Mouse (Mus musculus) T-helper 17 cell (primary cell): Measurements from ENCODE around the gene Bmpr2.

Source experiments
- in situ Hi-C, 2 experiments: fragments of 300-600 bp; cut with MboI, MseI; formaldehyde crosslinking; loops; 1 replicate in 1 of 2; 2 replicates in 1 of 2; pipeline ENCODE4 v1.15.1; 2025; ENCODE audit warnings: high pct_unique_total_duplicates in 2 of 2

Gene Bmpr2

DNA sequence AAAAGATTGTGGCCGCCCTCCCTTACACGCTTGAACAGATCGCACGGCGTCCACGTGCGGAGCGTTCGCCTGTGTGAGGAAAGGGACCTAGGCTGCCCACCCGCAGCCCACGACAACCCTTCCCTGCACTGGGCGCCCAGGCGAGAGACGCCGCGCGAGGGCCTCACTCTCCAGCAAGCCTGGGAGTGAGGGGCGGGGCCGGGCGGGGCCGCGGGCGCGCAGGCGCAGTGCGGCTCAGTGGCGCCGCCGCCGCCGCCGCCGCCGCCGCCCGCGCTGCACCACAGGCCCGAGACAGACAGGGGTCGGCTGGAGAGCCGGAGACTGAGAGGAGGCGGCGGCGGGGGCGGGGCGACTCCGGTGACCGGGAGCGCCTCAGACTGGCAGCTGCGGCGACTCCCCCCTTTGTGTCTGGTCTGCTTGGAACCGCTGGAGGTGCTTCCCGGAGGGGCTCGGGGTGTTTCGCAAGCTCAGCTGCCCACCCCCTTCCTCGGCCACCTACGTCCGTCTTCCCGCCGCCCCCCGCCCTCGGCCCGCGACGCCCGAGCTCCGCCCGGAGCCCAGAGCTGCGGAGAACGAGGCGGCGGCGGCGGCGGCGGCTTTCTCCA, at the start of gene Bmpr2:
Bmpr2 (plus strand) TSS at position 237 of the 605 bp plus-strand sequence.
- in situ Hi-C loops: no loop called here

DNA sequence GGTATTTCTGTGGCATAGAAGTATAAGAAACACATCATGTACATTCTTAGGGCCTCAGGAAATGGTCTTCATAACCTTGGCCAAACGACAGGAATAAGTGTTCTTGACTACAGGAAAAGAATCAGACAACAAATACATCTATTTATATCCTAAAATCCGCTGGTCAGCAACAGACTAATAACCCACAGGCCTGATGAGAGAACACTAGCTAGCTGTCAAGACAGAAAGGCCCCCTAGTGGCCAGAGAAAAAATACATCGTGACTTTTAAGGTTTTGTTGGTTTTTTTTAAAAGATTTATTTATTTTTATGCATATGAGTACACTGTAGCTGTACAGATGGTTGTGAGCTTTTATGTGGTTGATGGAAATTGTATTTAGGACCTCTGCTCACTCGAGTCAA, 43.3 kb upstream of the Bmpr2 start:
- in situ Hi-C loops: loop anchor here in 1 of 2 experiments (25.0 kb wide), 1 partner anchor 1258 kb away; no protein-coding TSS in a partner anchor

DNA sequence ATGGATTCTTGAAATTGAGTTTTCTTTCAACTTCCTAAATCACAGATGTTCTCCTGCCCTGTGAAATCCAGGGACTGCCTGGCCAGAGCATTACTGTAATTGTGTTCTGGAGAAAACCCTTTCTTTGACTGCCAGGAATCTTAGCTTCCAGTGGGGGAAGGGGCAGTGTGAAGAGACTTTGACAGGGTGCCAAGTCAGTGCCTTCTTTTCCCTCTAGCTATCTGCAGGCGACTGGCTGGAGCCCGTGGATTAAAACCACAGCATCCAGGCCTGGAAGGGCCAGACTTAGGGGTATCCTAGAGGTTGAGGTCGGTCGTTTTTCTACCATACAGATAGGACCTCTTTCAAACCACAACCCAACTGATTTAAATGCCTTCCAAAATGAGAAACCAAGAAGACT, 37.5 kb upstream of the Bmpr2 start:
- in situ Hi-C loops: no loop called here

DNA sequence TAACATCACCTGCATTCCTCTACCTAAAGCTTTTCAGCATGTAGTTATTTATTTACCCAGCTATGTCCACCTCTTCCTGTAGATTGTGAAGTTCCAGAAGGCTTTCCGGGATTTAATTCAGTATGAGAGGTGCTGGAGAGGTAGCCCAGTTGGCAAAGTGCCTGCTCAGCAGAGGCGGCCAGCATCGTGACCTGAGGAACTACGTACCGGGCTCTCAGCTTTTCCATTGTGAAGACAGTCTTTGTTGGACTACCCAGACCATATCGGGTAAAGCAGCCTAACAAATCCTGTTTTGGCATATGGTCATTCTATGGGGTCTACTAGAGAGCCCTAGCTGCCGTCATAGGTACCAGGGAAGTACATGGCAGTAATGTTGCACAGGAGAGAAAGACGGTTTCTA, 33.1 kb upstream of the Bmpr2 start:
- in situ Hi-C loops: no loop called here

DNA sequence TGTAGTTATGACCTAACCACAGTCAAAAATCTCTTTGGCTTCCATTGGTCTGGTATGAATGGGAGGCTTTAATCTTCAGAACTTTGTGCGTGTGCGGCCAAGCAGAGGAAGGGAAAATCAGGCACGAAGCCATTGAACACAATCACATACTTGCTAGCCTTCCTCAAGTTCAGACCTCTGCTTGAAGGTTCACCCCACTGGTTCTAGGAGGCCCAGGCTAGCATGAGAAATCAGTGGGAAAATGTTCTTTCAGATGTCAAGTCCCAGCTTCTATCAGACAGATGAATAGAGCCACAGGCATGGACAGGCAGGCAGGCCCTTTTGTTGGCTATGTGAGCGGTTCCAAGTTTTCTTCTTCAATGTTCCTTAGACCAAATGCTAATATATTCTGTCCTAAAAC, 32.5 kb upstream of the Bmpr2 start:
- in situ Hi-C loops: no loop called here

DNA sequence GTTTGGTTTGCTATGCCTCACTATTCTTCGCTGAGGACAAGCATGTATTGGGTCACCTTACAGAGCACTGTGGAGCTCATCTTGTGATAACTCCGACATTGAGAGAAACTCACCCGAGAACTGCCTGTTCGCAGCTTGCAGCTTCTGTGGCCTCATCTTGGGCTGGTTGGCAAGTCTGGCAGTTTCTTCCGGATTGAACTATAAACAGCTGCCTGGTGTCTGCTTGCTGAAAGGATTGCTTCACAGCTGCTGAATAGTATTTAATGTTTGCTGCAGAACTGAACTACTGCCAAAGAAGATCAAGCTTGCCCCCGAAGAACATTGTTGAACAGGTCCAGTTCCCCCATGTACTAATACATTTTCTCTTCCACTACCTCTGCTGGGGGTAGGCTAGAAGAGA, 29.1 kb upstream of the Bmpr2 start:
- in situ Hi-C loops: no loop called here

DNA sequence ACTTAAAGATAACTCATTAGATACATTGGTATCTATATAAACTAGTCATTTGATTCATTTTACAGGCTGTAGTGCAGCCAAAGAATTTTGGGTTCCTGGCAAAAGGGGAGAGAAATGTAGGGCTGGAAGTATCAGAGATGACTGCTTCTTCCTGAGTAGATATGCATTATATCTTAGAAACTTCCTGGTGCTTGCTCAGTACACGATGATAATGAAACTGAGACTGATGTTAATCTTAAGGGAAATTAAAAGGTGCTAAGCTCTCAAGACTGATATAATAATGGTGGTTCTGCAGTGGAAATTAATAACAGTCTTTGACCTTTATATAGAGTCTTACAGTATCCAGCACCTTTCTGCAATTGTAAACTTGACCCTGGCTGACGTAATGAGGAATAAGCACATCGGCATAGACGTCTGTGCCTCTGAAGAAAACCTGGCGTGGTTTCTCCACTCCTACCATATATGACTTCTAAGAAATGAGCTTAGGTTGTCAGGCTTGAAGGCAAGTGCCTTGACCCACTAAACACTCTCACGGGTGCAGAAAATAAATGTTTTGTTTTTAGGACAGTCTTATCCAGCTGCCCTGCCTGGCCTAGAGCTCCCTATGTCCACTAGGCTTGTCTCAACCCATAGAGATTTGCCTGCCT, 24.3 kb upstream of the Bmpr2 start:
- in situ Hi-C loops: no loop called here

DNA sequence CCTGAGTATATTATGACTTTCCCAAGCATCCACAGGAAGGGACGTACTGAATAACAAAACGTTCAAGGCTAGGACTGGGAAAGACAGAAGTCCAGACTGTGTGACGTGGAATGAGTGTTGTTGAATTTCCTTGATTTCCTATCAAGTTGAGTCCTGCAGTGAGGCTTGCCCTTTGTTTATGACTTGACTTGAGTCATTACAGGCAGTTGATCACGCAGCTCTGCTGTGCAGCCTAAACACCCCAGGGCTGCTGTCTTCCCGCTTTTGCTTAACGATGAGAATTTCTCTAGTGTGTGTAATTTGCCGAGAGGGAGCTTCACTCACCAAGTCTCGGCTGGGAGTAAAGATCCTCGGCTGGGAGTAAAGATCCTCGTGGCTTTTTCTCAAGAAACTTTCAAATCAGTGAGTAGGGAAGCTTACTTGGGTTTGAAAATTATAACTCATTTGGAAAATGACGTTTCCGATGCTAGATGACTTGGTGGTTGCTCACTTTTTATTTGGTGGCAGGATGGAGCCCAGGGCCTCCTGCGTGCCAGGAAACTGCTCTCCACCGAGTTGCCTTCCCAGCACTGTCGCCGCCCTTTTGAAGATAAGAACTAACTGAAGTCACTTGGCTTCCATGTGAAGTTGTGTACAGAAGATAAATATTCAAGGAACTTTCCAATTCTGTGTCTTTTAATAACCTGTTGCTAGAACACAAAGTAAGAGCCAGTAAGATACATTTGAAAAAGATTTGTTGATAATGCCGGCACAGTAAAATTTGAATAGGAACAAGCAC, 23.4 kb upstream of the Bmpr2 start:
- in situ Hi-C loops: loop anchor here in 1 of 2 experiments (10.0 kb wide), 1 partner anchor 115 kb away; no protein-coding TSS in a partner anchor

DNA sequence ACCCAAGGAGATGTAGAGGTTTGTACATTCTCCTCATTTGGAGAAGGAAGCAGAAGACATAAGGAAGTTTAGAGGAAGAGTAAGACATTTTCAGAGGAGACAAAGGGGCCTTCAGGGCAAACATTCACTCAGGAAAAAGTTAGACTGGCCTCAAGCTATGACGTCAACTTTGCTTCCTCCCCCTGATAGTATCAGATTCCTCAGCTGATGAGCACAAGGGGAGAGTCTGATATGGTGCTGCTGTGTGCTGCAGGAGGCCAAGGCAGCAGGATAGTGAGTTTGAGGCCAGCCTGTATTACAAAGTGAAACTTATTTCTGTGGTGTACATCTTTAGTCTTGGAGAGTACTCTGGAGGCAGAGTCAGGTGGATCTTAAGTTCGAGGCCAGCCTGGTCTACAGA, 14.2 kb upstream of the Bmpr2 start:
- in situ Hi-C loops: loop anchor here in 1 of 2 experiments (10.0 kb wide), 1 partner anchor 106 kb away; no protein-coding TSS in a partner anchor

DNA sequence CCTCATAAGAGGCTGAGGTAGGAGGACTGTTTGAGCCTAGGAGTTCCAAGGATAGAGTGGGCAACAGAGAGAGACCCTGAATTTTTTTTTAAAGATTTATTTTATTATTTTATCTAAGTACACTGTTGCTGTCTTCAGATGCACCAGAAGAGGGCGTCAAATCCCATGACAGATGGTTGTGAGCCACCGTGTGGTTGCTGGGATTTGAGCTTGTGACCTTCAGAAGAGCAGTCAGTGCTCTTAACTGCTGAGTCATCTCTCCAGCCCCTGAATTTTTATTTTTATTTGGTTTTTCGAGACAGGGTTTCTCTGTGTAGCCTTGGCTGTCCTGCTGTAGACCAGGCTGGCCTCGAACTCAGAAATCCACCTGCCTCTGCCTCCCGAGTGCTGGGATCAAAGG, 13.5 kb upstream of the Bmpr2 start:
- in situ Hi-C loops: loop anchor here in 1 of 2 experiments (10.0 kb wide), 1 partner anchor 105 kb away; no protein-coding TSS in a partner anchor

DNA sequence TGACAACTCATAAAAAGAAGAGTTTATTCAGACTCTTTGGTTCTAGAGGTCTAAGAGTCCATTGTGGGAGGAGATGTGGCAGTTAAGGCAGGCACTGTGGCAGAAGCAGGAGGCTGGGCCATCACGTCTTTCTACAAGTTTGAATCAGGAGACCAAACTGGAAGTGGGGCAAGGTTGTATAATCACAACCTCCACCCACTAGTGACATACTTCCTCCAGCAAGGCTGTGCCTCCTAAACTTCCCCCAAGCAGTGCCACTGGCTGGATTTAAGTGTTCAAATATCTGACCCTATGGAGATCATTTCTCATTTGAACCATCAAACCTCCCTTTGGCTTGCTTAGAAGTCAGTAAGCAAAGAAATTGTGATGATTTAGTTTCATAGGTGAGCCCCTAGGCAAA, 7.9 kb upstream of the Bmpr2 start:
- in situ Hi-C loops: no loop called here

DNA sequence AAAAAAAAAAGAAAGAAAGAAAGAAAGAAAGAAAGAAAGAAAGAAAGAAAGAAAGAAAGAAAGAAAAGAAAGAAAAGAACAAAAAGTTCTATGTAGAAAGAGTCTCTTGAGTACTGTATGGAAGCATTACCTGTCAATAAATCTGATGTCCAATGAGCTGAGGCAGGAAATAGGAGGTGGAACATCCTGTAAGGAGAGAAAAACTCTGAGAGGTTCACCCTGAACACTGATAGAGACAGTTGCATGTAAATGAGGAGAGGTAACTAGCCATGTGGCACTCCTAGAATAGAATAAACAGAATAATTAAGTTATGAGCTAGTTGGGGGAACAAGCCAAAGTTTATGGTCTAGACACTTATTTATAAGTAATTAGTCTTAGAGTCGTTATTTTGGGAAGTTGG, 4.9 kb upstream of the Bmpr2 start:
- in situ Hi-C loops: no loop called here

DNA sequence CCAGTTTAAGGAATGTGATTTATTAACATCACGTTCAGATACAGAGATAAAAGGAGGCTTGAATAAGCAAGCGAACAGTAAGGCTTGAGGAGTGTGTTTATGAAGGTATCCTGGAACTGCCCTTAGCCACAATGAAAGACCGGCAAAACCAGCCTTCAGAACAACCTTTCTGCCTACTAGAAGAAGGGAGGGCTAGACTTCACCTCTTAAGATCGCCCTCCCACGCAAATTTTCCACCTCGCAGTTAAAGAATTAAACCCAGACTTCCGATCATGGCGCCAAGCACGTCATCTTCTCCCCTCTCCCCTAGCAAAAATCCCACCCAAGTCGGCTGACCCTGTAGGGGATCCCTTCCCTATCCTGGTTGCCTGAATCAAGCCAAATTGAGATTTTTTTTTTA, 992 bp upstream of the Bmpr2 start:
- in situ Hi-C loops: no loop called here

DNA sequence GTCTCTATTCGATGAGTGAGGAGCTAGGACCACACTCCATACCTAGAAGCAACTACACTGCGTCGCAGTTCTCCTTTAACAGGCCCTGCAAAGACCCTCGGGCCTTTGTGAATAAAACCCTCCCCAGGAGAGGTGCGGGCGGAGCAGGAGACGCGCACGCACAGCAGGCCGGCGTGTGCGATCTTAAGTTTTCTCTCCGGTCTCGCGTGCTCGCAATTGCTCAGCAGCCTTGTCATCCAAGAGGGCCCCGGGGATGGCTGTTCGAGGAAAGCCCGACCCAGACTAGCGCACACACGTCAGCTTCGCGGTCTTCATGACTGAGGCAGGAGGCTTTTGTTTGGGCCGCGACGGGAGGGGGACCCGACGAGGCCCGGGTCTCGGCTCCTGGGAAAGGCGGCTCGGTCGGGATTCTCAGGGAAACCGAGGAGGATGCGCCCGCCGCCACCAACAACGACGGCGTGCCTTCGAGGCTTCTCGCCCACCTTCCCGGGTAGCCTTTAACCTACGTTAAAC, 493 bp upstream of the Bmpr2 start:
- in situ Hi-C loops: no loop called here

DNA sequence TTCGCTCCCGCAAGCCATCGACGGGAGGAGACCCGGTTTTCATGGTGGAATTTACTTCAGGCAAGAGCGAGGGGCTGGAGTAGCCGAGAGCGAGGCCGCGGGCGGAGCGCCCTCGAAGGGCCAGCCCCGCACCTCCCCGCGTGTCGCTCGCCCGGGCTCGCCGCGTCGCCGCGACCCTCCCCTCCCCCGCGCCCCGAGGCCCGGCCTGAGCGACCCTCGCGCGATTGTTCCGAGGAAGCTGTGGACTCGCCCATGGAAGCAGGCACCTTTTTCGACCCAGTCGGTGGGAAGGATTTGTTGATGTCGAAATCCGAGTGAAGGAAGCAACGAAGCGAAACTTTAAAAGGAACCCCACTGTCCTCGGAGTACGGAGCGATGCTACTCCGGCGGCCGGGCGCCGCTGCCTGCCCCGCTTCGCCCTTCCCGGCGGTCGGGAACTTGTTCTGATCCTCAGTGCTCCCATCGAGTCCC, 616 bp downstream of the Bmpr2 start:
- in situ Hi-C loops: no loop called here

DNA sequence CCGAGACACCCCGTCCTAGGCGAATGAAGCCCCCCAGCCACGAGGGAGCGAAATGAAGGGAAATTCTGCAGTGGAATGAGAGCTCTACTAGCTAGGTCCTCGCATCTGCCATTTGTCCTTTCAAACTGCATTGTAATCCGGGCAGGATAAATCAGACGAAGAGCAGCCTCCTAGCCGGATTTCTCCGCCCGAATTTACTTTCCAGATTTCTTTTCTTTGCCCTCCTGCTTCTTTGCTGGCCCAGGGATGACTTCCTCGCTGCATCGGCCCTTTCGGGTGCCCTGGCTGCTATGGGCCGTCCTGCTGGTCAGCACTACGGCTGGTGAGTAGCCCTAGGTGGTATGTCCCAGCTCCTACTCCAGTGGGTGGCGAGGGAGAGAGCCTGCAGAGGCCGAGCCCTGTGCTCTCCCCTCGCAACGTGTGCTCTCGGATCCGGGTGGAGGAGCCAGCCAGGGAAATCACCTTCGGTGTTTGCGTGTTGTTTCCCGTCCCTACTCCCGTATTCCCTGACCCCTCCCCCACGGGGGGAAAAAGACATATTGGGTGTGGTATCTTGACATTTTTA, 1.3 kb downstream of the Bmpr2 start:
- in situ Hi-C loops: no loop called here

DNA sequence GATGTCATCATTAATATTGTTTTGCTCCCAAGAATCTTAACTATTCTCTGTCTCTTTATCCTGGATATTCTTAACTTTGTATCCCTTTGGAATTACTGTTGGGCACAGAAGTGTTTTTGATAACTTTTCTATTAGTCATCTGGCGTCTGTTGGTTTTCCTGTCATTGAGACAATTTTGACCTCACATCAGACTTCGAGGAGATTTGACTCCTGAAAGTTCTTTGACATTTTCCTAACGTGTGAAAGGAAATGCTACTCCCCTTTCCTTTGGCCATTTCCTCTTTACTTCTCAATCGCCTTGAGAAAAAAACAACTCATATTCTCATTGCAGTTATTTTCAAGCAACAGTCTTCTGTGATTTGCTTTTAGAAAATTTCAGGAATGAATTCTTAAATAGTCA, 2.1 kb downstream of the Bmpr2 start:
- in situ Hi-C loops: no loop called here

DNA sequence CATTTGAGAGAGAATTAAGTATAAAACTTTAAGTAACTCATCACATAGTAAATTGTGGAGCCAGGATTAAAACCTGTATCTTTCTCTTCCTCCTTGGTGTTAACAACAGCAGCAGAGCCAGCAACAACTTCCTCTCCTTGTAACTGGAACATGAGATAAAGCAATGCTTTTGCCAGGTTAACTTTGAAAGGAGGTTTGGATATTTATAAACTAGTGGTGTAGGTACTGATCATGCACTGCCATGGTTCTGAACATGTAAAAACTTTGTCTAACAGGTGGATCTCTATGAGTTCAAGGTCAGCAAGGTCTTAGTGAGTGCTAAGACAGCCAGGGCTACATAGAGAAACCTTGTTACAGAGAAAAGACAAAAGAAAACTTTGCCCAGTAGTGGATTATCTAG, 3.4 kb downstream of the Bmpr2 start:
- in situ Hi-C loops: no loop called here

DNA sequence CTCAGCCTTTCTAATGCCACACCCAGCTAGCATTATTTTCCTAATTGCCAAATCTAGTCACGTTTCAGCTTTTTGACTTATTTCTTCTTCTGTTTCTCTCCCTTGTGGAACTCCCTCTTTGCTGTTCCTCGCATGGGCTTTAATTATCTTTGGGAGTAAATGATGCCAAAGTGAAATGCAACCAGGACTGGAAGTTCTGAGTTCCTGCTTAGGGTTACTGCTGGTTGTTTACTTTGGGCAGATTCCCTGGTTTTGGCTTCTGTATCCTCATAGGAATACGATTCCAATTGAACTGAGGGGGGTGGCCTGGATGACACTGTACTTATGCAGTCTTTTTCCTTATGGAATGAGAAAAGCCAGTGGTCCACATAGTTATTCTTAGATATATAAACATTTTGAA, 8.7 kb downstream of the Bmpr2 start:
- in situ Hi-C loops: no loop called here

DNA sequence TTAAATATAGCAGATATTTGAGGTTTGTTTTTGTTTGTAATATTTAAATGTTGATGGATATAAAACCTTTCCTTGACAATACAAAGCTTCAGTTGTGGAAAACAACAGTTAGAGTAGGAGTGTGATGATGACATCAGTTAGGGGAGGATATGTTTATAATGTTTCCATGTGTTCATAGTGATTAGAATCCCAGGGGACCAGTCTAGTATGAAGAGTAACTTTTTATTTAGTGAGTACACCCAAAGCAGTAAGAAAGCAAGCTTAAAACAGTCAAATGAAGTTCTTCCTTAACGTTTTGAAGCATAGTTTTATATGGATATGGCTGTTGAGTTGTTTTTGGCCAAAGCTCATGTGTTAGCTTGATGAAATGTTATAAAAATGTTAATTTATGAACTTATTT, 17.9 kb downstream of the Bmpr2 start:
- in situ Hi-C loops: no loop called here

DNA sequence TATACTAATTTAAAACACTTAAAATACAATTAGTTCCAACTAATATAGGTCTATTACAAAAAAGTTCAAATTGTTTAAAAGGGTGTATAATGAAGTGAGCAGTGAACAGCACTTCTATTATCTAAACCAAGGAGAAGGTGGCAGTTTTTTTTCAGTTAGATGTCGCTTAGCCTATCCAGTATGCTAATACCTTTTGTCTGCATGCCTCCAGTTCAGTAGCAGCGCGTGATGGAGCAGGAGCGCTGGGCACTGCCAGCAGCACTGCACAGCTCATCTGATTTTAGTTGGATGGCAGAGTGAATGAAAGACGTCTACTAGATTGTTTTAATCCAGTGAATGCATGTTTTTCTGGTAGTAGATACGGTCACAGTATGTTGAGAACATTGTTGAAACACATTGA, 25.8 kb downstream of the Bmpr2 start:
- in situ Hi-C loops: no loop called here

DNA sequence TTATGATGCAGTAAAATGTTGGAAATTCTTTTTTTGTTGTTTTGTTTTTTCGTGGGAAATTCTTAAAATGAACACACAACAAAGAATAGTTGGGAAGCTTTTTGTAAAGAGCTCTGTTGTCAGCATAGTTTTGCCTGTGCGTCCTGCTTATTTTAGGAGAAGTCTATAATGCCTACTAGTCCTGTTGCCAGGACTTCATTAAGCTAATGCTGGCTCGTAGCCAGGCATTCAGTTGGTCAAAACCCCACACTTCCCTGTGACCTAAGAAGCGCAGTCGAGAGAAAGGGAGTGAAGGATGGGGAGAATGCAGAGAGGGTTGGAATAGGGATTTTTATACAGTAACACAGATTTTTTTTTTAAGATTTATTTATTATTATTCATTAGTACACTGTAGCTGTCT, 26.5 kb downstream of the Bmpr2 start:
- in situ Hi-C loops: loop anchor here in 1 of 2 experiments (10.0 kb wide), 1 partner anchor 1455 kb away; no protein-coding TSS in a partner anchor
